Mouse (Mus musculus) spleen, adult 2 months (tissue): ENCODE data around the gene Fgf9. TPM values are rescaled to one million over a fixed set of nuclear protein-coding genes. Genes with fewer than 3 reads are reported as not detected.

Experiments used
- DNase-seq, 2 experiments: peaks; one replicate each; pipeline versions ENCODE4 v3.0.0 to v3.0.0-alpha.2; 2012 to 2021; ENCODE audit warnings: low spot score in 2 of 2, low read depth in 1 of 2
- H3K27ac ChIP-seq: fragments of 200-500 bp; 2 replicates; pipeline ENCODE4 v1.5.1; 2012; ENCODE audit warnings: low read length, inconsistent platforms; ENCODE audit not compliant: insufficient read depth
- H3K27me3 ChIP-seq: fragments of 200-500 bp; 2 replicates; pipeline ENCODE4 v1.6.1; 2012; ENCODE audit warnings: mild to moderate bottlenecking, moderate library complexity, low read length, inconsistent platforms; ENCODE audit not compliant: control insufficient read depth, insufficient read depth
- H3K36me3 ChIP-seq: fragments of 200-500 bp; 2 replicates; pipeline ENCODE4 v1.6.1; 2012; ENCODE audit warnings: mild to moderate bottlenecking, low read length, inconsistent platforms; ENCODE audit not compliant: control insufficient read depth, insufficient read depth
- H3K4me1 ChIP-seq: fragments of 200-500 bp; 2 replicates; pipeline ENCODE4 v1.6.1; 2011; ENCODE audit warnings: inconsistent platforms; ENCODE audit not compliant: control insufficient read depth, insufficient read depth, insufficient read length
- H3K4me3 ChIP-seq: fragments of 200-500 bp; 2 replicates; pipeline ENCODE4 v1.5.1; 2011; ENCODE audit warnings: mild to moderate bottlenecking, inconsistent platforms; ENCODE audit not compliant: insufficient read depth, insufficient read length; ENCODE audit errors: extremely low read depth
- CTCF ChIP-seq: fragments of 200-500 bp; IDR thresholded peaks from 2 replicates; pipeline ENCODE4 v1.5.1; 2011; ENCODE audit warnings: mild to moderate bottlenecking, inconsistent platforms; ENCODE audit not compliant: insufficient read depth, insufficient read length, insufficient replicate concordance; ENCODE audit errors: extremely low read depth
- POLR2A ChIP-seq: fragments of 200-500 bp; IDR thresholded peaks from 2 replicates; pipeline ENCODE4 v1.6.1; 2011; ENCODE audit warnings: low read depth, low read length, inconsistent platforms
- WGBS: fragments of 180-500 bp; shearing (Covaris S2); methylation state at CpG from one replicate; pipeline ENCODE4 v1.1.7; 2018; 5-methylcytosine and 5-hydroxymethylcytosine counted together
- polyA plus RNA-seq: library from polyadenylated mRNA; depleted of rRNA; stranded (reverse); fragments of >200 nt; gene quantifications from 2 replicates; pipeline ENCODE4 v1.2.3, GENCODE M21; 2012; rRNA removed

The Fgf9 gene
- polyA plus RNA-seq, 1 experiment: not detected

- Histone ChIP-seq H3K27me3 (no peaks in the 10 kb centered on the region), H3K36me3 (no peaks in the 10 kb centered on the region), H3K27ac (no peak overlapping the region), H3K4me1 (no peaks in the 10 kb centered on the region), H3K4me3 (no peak overlapping the region)
- 94% methylated on average over 13 of the region's 13 CpGs for WGBS
- no peak for DNase-seq
- TF ChIP-seq CTCF (no peak), POLR2A (no peak)
Observed at GRCm38 (mm10) chr14:58150471-58150855, 80.1 kb downstream of the Fgf9 start.

DNA sequence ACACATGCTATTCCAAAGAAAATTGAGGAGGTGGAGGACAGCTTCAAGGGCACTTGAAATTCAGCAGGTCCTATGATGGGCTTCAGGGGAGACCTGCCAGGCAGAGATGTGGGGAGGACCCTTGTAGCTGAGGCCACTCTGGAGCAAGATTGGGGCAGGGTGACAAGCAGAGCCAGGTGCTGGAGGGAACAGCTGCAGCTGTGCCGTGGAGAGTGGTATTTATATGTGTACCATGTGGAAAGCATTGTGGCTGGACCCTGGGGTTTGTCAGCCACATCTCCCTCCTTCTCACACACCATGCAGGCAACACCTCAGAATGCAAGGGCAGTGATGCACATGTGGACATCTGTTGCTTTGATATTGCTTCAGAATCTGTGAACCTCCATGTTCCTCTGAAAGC, 81.8 kb downstream of the Fgf9 start:
- WGBS: 67% methylated on average over 1 of the region's 1 CpGs
- Histone ChIP-seq H3K36me3 (no peaks in the 10 kb centered on the region), H3K27me3 (no peaks in the 10 kb centered on the region), H3K27ac (no peak overlapping the region), H3K4me1 (no peaks in the 10 kb centered on the region), H3K4me3 (no peak overlapping the region)
- DNase-seq: no peak
- no peak for TF ChIP-seq POLR2A
- TF ChIP-seq CTCF: no peak

GRCm38 (mm10) chr14:58153470-58154416, 83.4 kb downstream of the Fgf9 start:
- WGBS: 73% methylated on average over 15 of the region's 15 CpGs
- no peak for TF ChIP-seq CTCF
- Histone ChIP-seq H3K4me3 (no peak overlapping the region), H3K27me3 (no peaks in the 10 kb centered on the region), H3K27ac (no peak overlapping the region), H3K36me3 (no peaks in the 10 kb centered on the region), H3K4me1 (no peaks in the 10 kb centered on the region)
- no peak for DNase-seq

DNA sequence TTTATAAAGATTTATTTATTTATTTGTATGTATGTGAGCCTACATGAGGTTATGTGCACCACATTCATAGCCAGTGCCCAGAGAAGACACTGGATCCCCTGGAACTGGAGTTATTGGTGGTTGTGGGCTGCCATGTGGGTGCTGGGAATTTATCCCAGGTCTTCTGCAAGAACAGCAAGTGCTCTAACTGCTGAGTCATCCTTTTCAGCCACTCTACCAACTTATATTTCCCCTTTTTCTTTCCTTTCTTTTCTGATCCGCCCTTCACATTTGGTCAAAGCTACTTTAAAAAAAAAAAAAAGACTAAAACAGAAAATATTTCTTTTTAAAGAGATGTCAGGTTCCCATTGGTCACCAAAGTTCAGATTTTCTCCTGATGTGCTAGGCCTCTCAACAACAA, 90.3 kb downstream of the Fgf9 start:
- TF ChIP-seq POLR2A (no peak), CTCF (no peak)
- DNase-seq: no peak
- 71% methylated on average over 1 of the region's 1 CpGs for WGBS
- H3K36me3 ChIP-seq: no peaks in the 10 kb centered on the region
- no peaks in the 10 kb centered on the region for H3K27me3 ChIP-seq
- H3K4me3 ChIP-seq: no peak overlapping the region
- H3K27ac ChIP-seq: no peak overlapping the region
- no peaks in the 10 kb centered on the region for H3K4me1 ChIP-seq

Other genes with a start within 250 kb of the Fgf9 start
- 0.84 and 0.85 TPM in 2 replicates for gene Ska3, start 244.4 kb upstream of the Fgf9 start, polyA plus RNA-seq
- 33.4 and 41.8 TPM in 2 replicates for gene Mrpl57, start 244.3 kb upstream of the Fgf9 start, polyA plus RNA-seq
- gene Zdhhc20, start 180.3 kb upstream of the Fgf9 start, polyA plus RNA-seq: 4.3 and 5.1 TPM in 2 replicates
- 10.7 and 19.9 TPM in 2 replicates for gene Micu2, start 71.3 kb upstream of the Fgf9 start, polyA plus RNA-seq